Mouse (Mus musculus) C2C12 (cell line): ENCODE measurements around the gene Pmch. TPM values are rescaled to one million over a fixed set of nuclear protein-coding genes. Genes with fewer than 3 reads are reported as not detected.

Source experiments
- H3K27me3 ChIP-seq: one replicate; pipeline ENCODE4 v1.6.1; 2011; ENCODE audit not compliant: control insufficient read depth, insufficient read depth, insufficient read length
- H3K36me3 ChIP-seq: one replicate; pipeline ENCODE4 v1.6.1; 2011; ENCODE audit not compliant: control insufficient read depth, insufficient read depth
- H3K4me3 ChIP-seq: one replicate; pipeline ENCODE4 v1.5.1; 2011; ENCODE audit warnings: mild to moderate bottlenecking, control low read depth; ENCODE audit not compliant: poor library complexity, insufficient read depth, severe bottlenecking
- H3K79me2 ChIP-seq: one replicate; pipeline ENCODE4 v1.6.1; 2011; ENCODE audit not compliant: control insufficient read depth, insufficient read depth
- H3K79me3 ChIP-seq: one replicate; pipeline ENCODE4 v1.6.1; 2011; ENCODE audit warnings: low read depth, control low read depth
- H3ac ChIP-seq: one replicate; pipeline ENCODE3; 2011; ENCODE audit warnings: low read depth; ENCODE audit not compliant: control insufficient read depth, insufficient read length
- MAX ChIP-seq: IDR thresholded peaks from one replicate; pipeline ENCODE4 v1.6.1; 2011; ENCODE audit warnings: mild to moderate bottlenecking, control low read depth
- MYOD1 ChIP-seq: IDR thresholded peaks from one replicate; pipeline ENCODE4 v1.6.1; 2011; ENCODE audit warnings: low read depth; ENCODE audit not compliant: control insufficient read depth, insufficient read length
- MYOG ChIP-seq: IDR thresholded peaks from one replicate; pipeline ENCODE4 v1.6.1; 2011; ENCODE audit not compliant: control insufficient read depth, insufficient read length; ENCODE audit errors: extremely low read depth
- USF1 ChIP-seq: IDR thresholded peaks from one replicate; pipeline ENCODE4 v1.6.1; 2011; ENCODE audit warnings: low read depth, mild to moderate bottlenecking, control low read depth, moderate library complexity
- polyA plus RNA-seq: library from polyadenylated mRNA; unstranded; fragments of >200 nt; fragmentation: generic; extraction: Trizol; gene quantifications from one replicate; pipeline ENCODE4 v1.2.1, GENCODE M21; 2012; ENCODE audit warnings: missing spikeins

The Pmch gene
- polyA plus RNA-seq, 1 experiment = 0.27 TPM

DNA sequence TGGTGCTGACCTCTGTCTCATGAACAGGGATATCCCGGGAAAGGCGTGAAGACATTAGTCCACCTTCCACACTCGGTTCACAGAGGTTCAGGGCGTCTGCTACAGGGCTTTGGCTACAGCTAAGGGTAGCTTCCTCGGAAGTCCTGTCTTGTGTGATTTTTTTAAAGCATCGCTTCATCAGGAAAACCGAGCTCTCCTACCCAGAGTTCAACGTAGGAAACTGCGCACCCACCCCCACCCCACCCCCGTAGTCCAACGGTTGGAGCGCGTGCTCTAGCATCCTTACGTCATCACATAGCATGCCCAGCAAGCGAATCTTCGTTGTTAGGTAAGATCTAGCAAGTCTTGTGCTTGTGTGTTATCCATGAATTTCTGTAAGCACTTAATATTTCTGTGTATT, 44.8 kb downstream of the Pmch start:
- TF ChIP-seq MYOD1 (no peak), MYOG (no peak), MAX (no peak), USF1 (no peak)
- Histone ChIP-seq H3K36me3 (peaks cover 16% of the 10 kb centered on the region), H3K79me3 (peaks cover 1% of the 10 kb centered on the region), H3K79me2 (no peaks in the 10 kb centered on the region), H3K4me3 (no peak overlapping the region), H3K27me3 (no peaks in the 10 kb centered on the region), H3ac (no peak overlapping the region)

Other genes starting within 250 kb of the Pmch start
- 0.05 TPM for gene Igf1, start 232.8 kb upstream of the Pmch start, polyA plus RNA-seq
- gene Parpbp, start 55.9 kb downstream of the Pmch start, polyA plus RNA-seq = 4.7 TPM
- gene Nup37, start 55.9 kb downstream of the Pmch start, polyA plus RNA-seq = 35.7 TPM
- gene Washc3, start 110.0 kb downstream of the Pmch start, polyA plus RNA-seq = 41.2 TPM